Mouse (Mus musculus): ENCODE measurements at regions not wholly inside any gene's neighbourhood (a gene's known extent, or its start where the extent isn't known, plus 50 kb on each side); places are given as distances from the start of the nearest gene placed in this dataset.

GRCm38 (mm10) chr3:33902431-33902830 lies 58.3 kb upstream of the Ccdc39 start:
- no peak for DNase-seq (ENCODE audit: low spot score in 2 of 2)

GRCm38 (mm10) chr3:33903326-33903725 lies 59.2 kb upstream of the Ccdc39 start:
- DNase-seq (ENCODE audit: low spot score in 2 of 2): no peak

GRCm38 (mm10) chr3:33903816-33904215 lies 59.7 kb upstream of the Ccdc39 start:
- DNase-seq (ENCODE audit: low spot score in 2 of 2): no peak

GRCm38 (mm10) chr3:33904854-33905678 lies 61.0 kb upstream of the Ccdc39 start:
- DNase-seq (ENCODE audit: low spot score in 2 of 2): no peak

- no peak for DNase-seq (ENCODE audit: low spot score in 2 of 2)
These were observed 61.5 kb upstream of the Ccdc39 start for GRCm38 (mm10) chr3:33905679-33906007.

- no peak for DNase-seq (ENCODE audit: low spot score in 2 of 2)
These were observed 63.0 kb upstream of the Ccdc39 start for GRCm38 (mm10) chr3:33907061-33907460.

- no peak for DNase-seq (ENCODE audit: low spot score in 2 of 2)
These were observed 67.4 kb upstream of the Ccdc39 start for GRCm38 (mm10) chr3:33911559-33911958.

- DNase-seq (ENCODE audit: low spot score in 2 of 2): no peak
These were observed 69.4 kb upstream of the Ccdc39 start for GRCm38 (mm10) chr3:33913470-33913869.

GRCm38 (mm10) chr3:33914386-33914785 lies 70.3 kb upstream of the Ccdc39 start:
- DNase-seq (ENCODE audit: low spot score in 2 of 2): no peak

GRCm38 (mm10) chr3:33915777-33916176 lies 71.7 kb upstream of the Ccdc39 start:
- no peak for DNase-seq (ENCODE audit: low spot score in 2 of 2)

GRCm38 (mm10) chr3:33916318-33916717 lies 72.2 kb upstream of the Ccdc39 start:
- DNase-seq (ENCODE audit: low spot score in 2 of 2): no peak

GRCm38 (mm10) chr3:33916818-33917217 lies 72.7 kb upstream of the Ccdc39 start:
- DNase-seq (ENCODE audit: low spot score in 2 of 2): no peak

GRCm38 (mm10) chr3:33918785-33919184 lies 74.7 kb upstream of the Ccdc39 start:
- peak; percentile 44 to 52 for DNase-seq (ENCODE audit: low spot score in 2 of 2)

- no peak for DNase-seq (ENCODE audit: low spot score in 2 of 2)
These were observed 81.0 kb upstream of the Ccdc39 start for GRCm38 (mm10) chr3:33925072-33925471.

- no peak for DNase-seq (ENCODE audit: low spot score in 2 of 2)
These were observed 64.7 kb upstream of the Fxr1 start for GRCm38 (mm10) chr3:33955064-33955463.

- peak; percentile 16 to 43 for DNase-seq (ENCODE audit: low spot score in 2 of 2)
These were observed 63.7 kb upstream of the Fxr1 start for GRCm38 (mm10) chr3:33955854-33956624.

- no peak for DNase-seq (ENCODE audit: low spot score in 2 of 2)
These were observed 63.1 kb upstream of the Fxr1 start for GRCm38 (mm10) chr3:33956625-33957023.

GRCm38 (mm10) chr3:33957676-33958075 lies 62.1 kb upstream of the Fxr1 start:
- no peak for DNase-seq (ENCODE audit: low spot score in 2 of 2)

GRCm38 (mm10) chr3:33958216-33958615 lies 61.5 kb upstream of the Fxr1 start:
- DNase-seq (ENCODE audit: low spot score in 2 of 2): no peak

- no peak for DNase-seq (ENCODE audit: low spot score in 2 of 2)
These were observed 59.5 kb upstream of the Fxr1 start for GRCm38 (mm10) chr3:33960211-33960610.

GRCm38 (mm10) chr3:33962938-33963337 lies 56.8 kb upstream of the Fxr1 start:
- no peak for DNase-seq (ENCODE audit: low spot score in 2 of 2)

- no peak for DNase-seq (ENCODE audit: low spot score in 2 of 2)
These were observed 52.6 kb upstream of the Fxr1 start for GRCm38 (mm10) chr3:33967184-33967583.
